In genomic region chr10:75106940-75107381, GRCm38 (mm10) we compare ENCODE assay signal across 9 mouse cellular contexts. TPM values are rescaled to one million over a fixed set of nuclear protein-coding genes. Genes with fewer than 3 reads are reported as not detected.
DNase-seq lines count a peak whose midpoint lies in the region; ATAC-seq and TF ChIP-seq lines count a peak whose summit lies in the region.
"Had no signal": no experiment of that assay in that cellular context is flagged by ENCODE, and none has a peak within 500 bp of the region (broad histone marks: within the 10 kb centered on the region; RNA-seq: fewer than 3 reads in every experiment).

No protein-coding gene starts in this region.

- H3K9me3 ChIP-seq in liver, embryonic 11.5 days (ENCODE audit: control insufficient read depth, low read length) = no peaks in the 10 kb centered on the region
- H3K9me3 ChIP-seq in embryonic facial prominence, embryonic 14.5 days (ENCODE audit: control insufficient read depth, low read length) = no peaks in the 10 kb centered on the region
- no peaks in the 10 kb centered on the region for H3K9me3 ChIP-seq in stomach, embryonic 14.5 days (ENCODE audit: control insufficient read depth, low read depth, low read length)
- no peaks in the 10 kb centered on the region for H3K9me3 ChIP-seq in lung, postnatal 0 days (ENCODE audit: low read length)

- 15% methylated on average over 5 of the region's 5 CpGs for WGBS in liver, embryonic 11.5 days
- WGBS in embryonic facial prominence, embryonic 14.5 days = 12% methylated on average over 5 of the region's 5 CpGs
- 7% methylated on average over 5 of the region's 5 CpGs for WGBS in stomach, embryonic 14.5 days
- 18% methylated on average over 5 of the region's 5 CpGs for WGBS in lung, postnatal 0 days

- 0 out of 2 replicates have a peak, but pooled peaks have one; percentile 24 for ATAC-seq in liver, embryonic 11.5 days (replicated peaks; ENCODE audit: low FRiP score)
- peak; percentile 10; the same call in 1 of the 2 replicates for ATAC-seq in embryonic facial prominence, embryonic 14.5 days (ENCODE audit: low read depth)
- ATAC-seq in stomach, embryonic 14.5 days (ENCODE audit: insufficient number of reproducible peaks, insufficient read depth, low FRiP score, low read depth) = no peak
- no peak for ATAC-seq in cerebellum, adult (ENCODE audit: insufficient number of reproducible peaks, low FRiP score, low TSS enrichment)
- no peak for ATAC-seq in lung, postnatal 0 days
- ATAC-seq in megakaryocyte-erythroid progenitor cell, adult 5-6 weeks (replicated peaks; ENCODE audit: low FRiP score, low TSS enrichment, poor library complexity, severe bottlenecking) = no peak

- no peak for TF ChIP-seq CTCF in lung, postnatal 0 days (IDR thresholded peaks at IDR 0.05)

- H3K4me1 ChIP-seq in liver, embryonic 11.5 days (replicated peaks; ENCODE audit: control insufficient read depth, insufficient read depth, low read length) = peaks cover 26% of the 10 kb centered on the region
- peaks cover 46% of the 10 kb centered on the region for H3K4me1 ChIP-seq in embryonic facial prominence, embryonic 14.5 days (ENCODE audit: control insufficient read depth, insufficient read depth, low read length)
- peaks cover 41% of the 10 kb centered on the region for H3K4me1 ChIP-seq in stomach, embryonic 14.5 days (ENCODE audit: control insufficient read depth, insufficient read depth, low read length)
- H3K4me1 ChIP-seq in lung, postnatal 0 days (ENCODE audit: insufficient read depth, low read depth, low read length) = peaks cover 15% of the 10 kb centered on the region; the same call in 1 of the 2 replicates

- H3K27ac ChIP-seq in liver, embryonic 11.5 days (ENCODE audit: low read depth, low read length) = peak overlapping the region; percentile 28
- H3K27ac ChIP-seq in embryonic facial prominence, embryonic 14.5 days (replicated peaks; ENCODE audit: low read depth, low read length) = peak overlapping the region; percentile 52
- peak overlapping the region; percentile 53; the same call in 1 of the 2 replicates for H3K27ac ChIP-seq in stomach, embryonic 14.5 days (ENCODE audit: low read length)
- H3K27ac ChIP-seq in lung, postnatal 0 days (ENCODE audit: low read length) = no peak overlapping the region

- H3K4me3 ChIP-seq in liver, embryonic 11.5 days (ENCODE audit: low read depth, low read length) = no peak overlapping the region
- no peak overlapping the region for H3K4me3 ChIP-seq in embryonic facial prominence, embryonic 14.5 days (ENCODE audit: low read depth, low read length)
- H3K4me3 ChIP-seq in stomach, embryonic 14.5 days (ENCODE audit: low read depth, low read length) = no peak overlapping the region
- no peak overlapping the region for H3K4me3 ChIP-seq in lung, postnatal 0 days (ENCODE audit: low read depth, low read length)
- H3K4me3 ChIP-seq: erythroblast, embryonic 14.5 days had no signal

- no peaks in the 10 kb centered on the region for H3K36me3 ChIP-seq in liver, embryonic 11.5 days (ENCODE audit: control insufficient read depth, insufficient read depth, low read length)
- no peaks in the 10 kb centered on the region for H3K36me3 ChIP-seq in embryonic facial prominence, embryonic 14.5 days (ENCODE audit: control insufficient read depth, insufficient read depth, low read length)
- no peaks in the 10 kb centered on the region for H3K36me3 ChIP-seq in stomach, embryonic 14.5 days (ENCODE audit: control insufficient read depth, insufficient read depth, low read length)
- H3K36me3 ChIP-seq in lung, postnatal 0 days (ENCODE audit: insufficient read depth, low read length) = no peaks in the 10 kb centered on the region

- DNase-seq in liver, embryonic 11.5 days (ENCODE audit: low spot score) = no peak
- DNase-seq in liver = no peak
- peak; percentile 63 for DNase-seq in embryonic facial prominence, embryonic 14.5 days (ENCODE audit: low spot score)
- DNase-seq in kidney, postnatal 14 days = peak; percentile 30
- no peak for DNase-seq in lung, postnatal 0 days (ENCODE audit: low spot score)

- H3K4me2 ChIP-seq in liver, embryonic 11.5 days = no peak overlapping the region
- H3K4me2 ChIP-seq in embryonic facial prominence, embryonic 14.5 days (ENCODE audit: low read depth, low read length) = no peak overlapping the region
- H3K4me2 ChIP-seq in stomach, embryonic 14.5 days (replicated peaks; ENCODE audit: low read depth, low read length) = 0 out of 2 replicates have a peak overlapping the region, but pooled peaks have one; percentile 2
- H3K4me2 ChIP-seq in lung, postnatal 0 days (replicated peaks; ENCODE audit: low read depth, low read length) = no peak overlapping the region

- TF ChIP-seq EP300 in lung, postnatal 0 days (IDR thresholded peaks at IDR 0.05) = no peak

- H3K9ac ChIP-seq in liver, embryonic 11.5 days (ENCODE audit: low read depth, low read length) = no peak overlapping the region
- H3K9ac ChIP-seq in embryonic facial prominence, embryonic 14.5 days (ENCODE audit: low read depth, low read length) = no peak overlapping the region
- H3K9ac ChIP-seq in stomach, embryonic 14.5 days (replicated peaks; ENCODE audit: low read depth, low read length) = 0 out of 2 replicates have a peak overlapping the region, but pooled peaks have one; percentile 10
- H3K9ac ChIP-seq in lung, postnatal 0 days (replicated peaks; ENCODE audit: low read depth) = no peak overlapping the region

- no peaks in the 10 kb centered on the region for H3K27me3 ChIP-seq in liver, embryonic 11.5 days (replicated peaks; ENCODE audit: control insufficient read depth, insufficient read depth, low read length)
- H3K27me3 ChIP-seq in embryonic facial prominence, embryonic 14.5 days (replicated peaks; ENCODE audit: control insufficient read depth, insufficient read depth, low read length) = no peaks in the 10 kb centered on the region
- no peaks in the 10 kb centered on the region for H3K27me3 ChIP-seq in stomach, embryonic 14.5 days (ENCODE audit: control insufficient read depth, insufficient read depth, low read length)
- no peaks in the 10 kb centered on the region for H3K27me3 ChIP-seq in lung, postnatal 0 days (replicated peaks; ENCODE audit: insufficient read depth, low read length)

RNA-seq across cellular contexts. Expression of gene Bcr, which starts 46.6 kb away (rescaled TPM):
- polyA plus RNA-seq in liver, embryonic 11.5 days (2014; fragmentation: Nextera tagmentation; extraction: Ambion mirVana) = 4.2 and 6.8 TPM in 2 replicates
- 6.7 and 8.1 TPM in 2 replicates for polyA plus RNA-seq in embryonic facial prominence, embryonic 14.5 days (2014; fragmentation: Nextera tagmentation; extraction: Ambion mirVana)
- 8.6 and 11.9 TPM in 2 replicates for polyA plus RNA-seq in stomach, embryonic 14.5 days (2014; fragmentation: Nextera tagmentation; extraction: Ambion mirVana)
- 16.5 and 20.2 TPM in 2 replicates for polyA plus RNA-seq in lung, postnatal 0 days (2015; fragmentation: Nextera tagmentation; extraction: Ambion mirVana)
- total RNA-seq in megakaryocyte-erythroid progenitor cell, adult 5-6 weeks (2014; fragmentation: Nextera tagmentation) = 4.0 and 5.5 TPM in 2 replicates
- 1.4 and 6.9 TPM in 2 replicates for total RNA-seq in megakaryocyte-erythroid progenitor cell, adult 5-6 weeks (2017)

Comparison
In these comparisons a context has a peak if more than half of its experiments do, and no peak if none do; other contexts are left out.
1. ATAC-seq: peak in liver, embryonic 11.5 days (single experiment) and embryonic facial prominence, embryonic 14.5 days (single experiment); none in stomach, embryonic 14.5 days (single experiment), cerebellum, adult (single experiment), lung, postnatal 0 days (single experiment) and megakaryocyte-erythroid progenitor cell, adult 5-6 weeks (single experiment).
2. DNase-seq: peak in embryonic facial prominence, embryonic 14.5 days (single experiment) and kidney, postnatal 14 days (single experiment); none in liver, embryonic 11.5 days (single experiment), liver (single experiment) and lung, postnatal 0 days (single experiment).